Comparison of ENCODE assay signal across 29 mouse cellular contexts in genomic region chr10:77922681-77923080, GRCm38 (mm10). TPM values are rescaled to one million over a fixed set of nuclear protein-coding genes. Genes with fewer than 3 reads are reported as not detected.
DNase-seq lines count a peak whose midpoint lies in the region; ATAC-seq lines count a peak whose summit lies in the region.
"Had no signal": no experiment of that assay in that cellular context is flagged by ENCODE, and none has a peak within 500 bp of the region (broad histone marks: within the 10 kb centered on the region; RNA-seq: fewer than 3 reads in every experiment).

No protein-coding gene starts in this region.

- H3K36me3 ChIP-seq in midbrain, embryonic 11.5 days (ENCODE audit: control insufficient read depth, insufficient read depth, low read length) = no peaks in the 10 kb centered on the region
- H3K36me3 ChIP-seq: embryonic facial prominence, embryonic 15.5 days; forebrain, embryonic 10.5 days; forebrain, embryonic 15.5 days; G1E; heart, embryonic 12.5 days; hindbrain, embryonic 13.5 days had no signal

- no peak overlapping the region for H3K27ac ChIP-seq in midbrain, embryonic 11.5 days (ENCODE audit: low read depth, low read length)
- H3K27ac ChIP-seq: embryonic facial prominence, embryonic 15.5 days; forebrain, embryonic 10.5 days; forebrain, embryonic 15.5 days; heart, adult 2 months; hindbrain, embryonic 13.5 days; liver, embryonic 14.5 days; macrophage had no signal

- H3K4me1 ChIP-seq in midbrain, embryonic 11.5 days (ENCODE audit: control insufficient read depth, insufficient read depth, low read length) = no peaks in the 10 kb centered on the region
- H3K4me1 ChIP-seq: embryonic facial prominence, embryonic 15.5 days; forebrain, embryonic 15.5 days; heart, embryonic 12.5 days; hindbrain, embryonic 13.5 days had no signal

- H3K9ac ChIP-seq in midbrain, embryonic 11.5 days (ENCODE audit: low read length) = no peak overlapping the region
- H3K9ac ChIP-seq: embryonic facial prominence, embryonic 15.5 days; forebrain, embryonic 15.5 days; heart, embryonic 12.5 days; hindbrain, embryonic 13.5 days; liver, embryonic 14.5 days had no signal

- peak; percentile 28 to 44 for DNase-seq in left cerebral cortex, postnatal 25 days (ENCODE audit: low spot score in 2 of 2)
- no peak for DNase-seq in left cerebral cortex, adult 11 months (ENCODE audit: low spot score)
- DNase-seq in 416B (ENCODE audit: low read depth) (peak; percentile 4), NIH3T3 (ENCODE audit: low read depth) (peak; percentile 58)
- DNase-seq in telencephalon, adult 2 months (ENCODE audit: low read depth, low spot score) = peak; percentile 42
- no peak for DNase-seq in midbrain, embryonic 11.5 days (ENCODE audit: low spot score, missing footprints)
- DNase-seq: adrenal gland, postnatal 25 days; cerebellum, adult 18-20 months; cerebellum, postnatal 10 days; heart, adult 2 months; heart, postnatal 4 days; kidney, adult 9 months; kidney, postnatal 10 days; liver; lung, adult 2 months; lung, postnatal 10 days; midbrain, embryonic 14.5 days; right cerebral cortex, postnatal 4 days; thymus, postnatal 4 days had no signal

- intact Hi-C loops in left cerebral cortex, postnatal 25 days (cut with DNase I) = no loop called here

- WGBS in midbrain, embryonic 11.5 days = 87% methylated on average over 4 of the region's 4 CpGs

- no peaks in the 10 kb centered on the region for H3K27me3 ChIP-seq in midbrain, embryonic 11.5 days (ENCODE audit: control insufficient read depth, insufficient read depth, low read length)
- H3K27me3 ChIP-seq: embryonic facial prominence, embryonic 15.5 days; forebrain, embryonic 15.5 days; hindbrain, embryonic 13.5 days had no signal

- H3K4me3 ChIP-seq in midbrain, embryonic 11.5 days (ENCODE audit: low read depth, low read length) = no peak overlapping the region
- H3K4me3 ChIP-seq: embryonic facial prominence, embryonic 15.5 days; forebrain, embryonic 10.5 days; forebrain, embryonic 15.5 days; heart, adult 2 months; heart, embryonic 12.5 days; hindbrain, embryonic 13.5 days had no signal

- no peaks in the 10 kb centered on the region for H3K9me3 ChIP-seq in midbrain, embryonic 11.5 days (ENCODE audit: control insufficient read depth, low read length)
- H3K9me3 ChIP-seq: embryonic facial prominence, embryonic 15.5 days; forebrain, embryonic 10.5 days; forebrain, embryonic 15.5 days; G1E; heart, embryonic 12.5 days; hindbrain, embryonic 13.5 days had no signal

- no peak overlapping the region for H3K4me2 ChIP-seq in midbrain, embryonic 11.5 days
- H3K4me2 ChIP-seq: embryonic facial prominence, embryonic 15.5 days; forebrain, embryonic 15.5 days; heart, embryonic 12.5 days; hindbrain, embryonic 13.5 days had no signal

- no peak for ATAC-seq in midbrain, embryonic 11.5 days (ENCODE audit: low FRiP score)
- ATAC-seq: forebrain, embryonic 15.5 days; intestine, postnatal 0 days had no signal

RNA-seq across cellular contexts. Expression of gene Lrrc3, which starts 20.3 kb away (rescaled TPM):
- 10 to 100 TPM; 13.2 to 13.6 TPM for total RNA-seq in left cerebral cortex, postnatal 25 days (2021)
- polyA plus RNA-seq in midbrain, embryonic 11.5 days (2014; fragmentation: Nextera tagmentation; extraction: Ambion mirVana) = 2.7 and 2.8 TPM in 2 replicates
- total RNA-seq: megakaryocyte-erythroid progenitor cell, adult 5-6 weeks had no signal
- polyA plus RNA-seq: G1E, macrophage had no signal

RNA-seq across cellular contexts. Expression of gene Trpm2, which starts 47.7 kb away (rescaled TPM):
- total RNA-seq in left cerebral cortex, postnatal 25 days (2021) = 10 to 100 TPM; 32.3 to 44.9 TPM
- polyA plus RNA-seq in midbrain, embryonic 11.5 days (2014; fragmentation: Nextera tagmentation; extraction: Ambion mirVana) = 0.75 and 1.5 TPM in 2 replicates

RNA-seq across cellular contexts. Expression of gene 1810043G02Rik, which starts 55.6 kb away (rescaled TPM):
- 10 to 100 TPM; 30.3 to 34.7 TPM for total RNA-seq in left cerebral cortex, postnatal 25 days (2021)
- 32.3 and 36.5 TPM in 2 replicates for polyA plus RNA-seq in midbrain, embryonic 11.5 days (2014; fragmentation: Nextera tagmentation; extraction: Ambion mirVana)

Comparison
In these comparisons a context has a peak if more than half of its experiments do, and no peak if none do; other contexts are left out.
1. DNase-seq: peak in left cerebral cortex, postnatal 25 days (2 of 2), 416B (single experiment), NIH3T3 (single experiment) and telencephalon, adult 2 months (single experiment); none in left cerebral cortex, adult 11 months (single experiment) and midbrain, embryonic 11.5 days (single experiment).